Mouse (Mus musculus): ENCODE data around the gene Sv2a. TPM values are rescaled to one million over a fixed set of nuclear protein-coding genes. Genes with fewer than 3 reads are reported as not detected.
"Not testable (repeated sequence)": the region's sequence is repeated elsewhere in the genome, so short reads cannot be mapped to it uniquely, and the experiment has no call there.

The Sv2a gene
- polyA plus RNA-seq, 1 experiment from 2014 or later: 44.4 TPM

- Histone ChIP-seq H3K9me3 (no peaks in the 10 kb centered on the region), H3K36me3 (no peaks in the 10 kb centered on the region), H3K9ac (peak within 1 kb of the TSS; percentile 64), H3K4me1 (peaks cover 16% of the 10 kb centered on the region), H3K4me3 (peak within 1 kb of the TSS; percentile 34), H3K27ac (no peak within 1 kb of the TSS), H3K27me3 (replicated peaks) (no peaks in the 10 kb centered on the region), H3K4me2 (replicated peaks) (peak within 1 kb of the TSS; percentile 75)
- WGBS: 3% methylated on average over 16 of the region's 16 CpGs
- no peak for ATAC-seq (ENCODE audit: low FRiP score, low read depth)
Measured at GRCm38 (mm10) chr3:96161869-96162840, 18.8 kb upstream of the Sv2a start, which contains the start of gene Mtmr11. Gene Mtmr11, plus strand, starts transcription at chr3:96162004.

- no peak overlapping the region for H3K27ac ChIP-seq
- no peaks in the 10 kb centered on the region for H3K9me3 ChIP-seq
- H3K4me3 ChIP-seq: no peak overlapping the region
- no peak for ATAC-seq (ENCODE audit: low FRiP score, low read depth)
- peaks cover 16% of the 10 kb centered on the region for H3K4me1 ChIP-seq
- no peaks in the 10 kb centered on the region for H3K36me3 ChIP-seq
- WGBS: 88% methylated on average over 6 of the region's 6 CpGs
- peak overlapping the region; percentile 75; the same call in 1 of the 2 replicates for H3K4me2 ChIP-seq (replicated peaks)
- no peak overlapping the region for H3K9ac ChIP-seq
- no peaks in the 10 kb centered on the region for H3K27me3 ChIP-seq (replicated peaks)
Measured at GRCm38 (mm10) chr3:96163040-96163439, 17.9 kb upstream of the Sv2a start.

GRCm38 (mm10) chr3:96168466-96169158 is 12.3 kb upstream of the Sv2a start:
- H3K9ac ChIP-seq: no peak overlapping the region
- H3K4me1 ChIP-seq: peaks cover 17% of the 10 kb centered on the region
- no peaks in the 10 kb centered on the region for H3K27me3 ChIP-seq (replicated peaks)
- 75% methylated on average over 12 of the region's 12 CpGs for WGBS
- no peak for ATAC-seq (ENCODE audit: low FRiP score, low read depth)
- H3K4me3 ChIP-seq: no peak overlapping the region
- peaks cover 5% of the 10 kb centered on the region; the same call in 1 of the 2 replicates for H3K36me3 ChIP-seq
- no peaks in the 10 kb centered on the region for H3K9me3 ChIP-seq
- no peak overlapping the region for H3K27ac ChIP-seq
- no peak overlapping the region for H3K4me2 ChIP-seq (replicated peaks)

- 0 out of 2 replicates have a peak overlapping the region, but pooled peaks have one; percentile 12 for H3K4me2 ChIP-seq (replicated peaks)
- H3K27ac ChIP-seq: no peak overlapping the region
- no peak overlapping the region for H3K9ac ChIP-seq
- H3K9me3 ChIP-seq: no peaks in the 10 kb centered on the region
- H3K4me3 ChIP-seq: no peak overlapping the region
- 91% methylated on average over 4 of the region's 4 CpGs for WGBS
- no peak for ATAC-seq (ENCODE audit: low FRiP score, low read depth)
- H3K36me3 ChIP-seq: peaks cover 19% of the 10 kb centered on the region
- H3K4me1 ChIP-seq: peaks cover 26% of the 10 kb centered on the region
- no peaks in the 10 kb centered on the region for H3K27me3 ChIP-seq (replicated peaks)
Measured at GRCm38 (mm10) chr3:96170276-96170675, 10.7 kb upstream of the Sv2a start.

- H3K9me3 ChIP-seq: no peaks in the 10 kb centered on the region
- H3K36me3 ChIP-seq: peaks cover 25% of the 10 kb centered on the region
- H3K4me3 ChIP-seq: no peak overlapping the region; the same call in 1 of the 2 replicates
- WGBS: 78% methylated on average over 10 of the region's 10 CpGs
- H3K4me1 ChIP-seq: peaks cover 26% of the 10 kb centered on the region
- no peak overlapping the region for H3K27ac ChIP-seq
- ATAC-seq (ENCODE audit: low FRiP score, low read depth): no peak
- H3K4me2 ChIP-seq (replicated peaks): peak overlapping the region; percentile 95
- no peaks in the 10 kb centered on the region for H3K27me3 ChIP-seq (replicated peaks)
- 0 out of 2 replicates have a peak overlapping the region, but pooled peaks have one; percentile 5 for H3K9ac ChIP-seq
Measured at GRCm38 (mm10) chr3:96170976-96171545, 9.9 kb upstream of the Sv2a start.

GRCm38 (mm10) chr3:96171583-96172196 is 9.3 kb upstream of the Sv2a start:
- H3K4me3 ChIP-seq: peak overlapping the region; percentile 88
- peaks cover 26% of the 10 kb centered on the region for H3K4me1 ChIP-seq
- WGBS: 24% methylated on average over 18 of the region's 18 CpGs
- ATAC-seq (ENCODE audit: low FRiP score, low read depth): peak; percentile 38
- peaks cover 31% of the 10 kb centered on the region for H3K36me3 ChIP-seq
- H3K27me3 ChIP-seq (replicated peaks): no peaks in the 10 kb centered on the region
- H3K4me2 ChIP-seq (replicated peaks): peak overlapping the region; percentile 95
- peak overlapping the region; percentile 92 for H3K27ac ChIP-seq
- H3K9me3 ChIP-seq: no peaks in the 10 kb centered on the region
- H3K9ac ChIP-seq: peak overlapping the region; percentile 90

- Histone ChIP-seq H3K36me3 (peaks cover 36% of the 10 kb centered on the region), H3K27me3 (replicated peaks) (no peaks in the 10 kb centered on the region), H3K4me3 (peak within 1 kb of the TSS; percentile 88), H3K4me1 (peaks cover 26% of the 10 kb centered on the region), H3K27ac (peak within 1 kb of the TSS; percentile 92), H3K4me2 (replicated peaks) (peak within 1 kb of the TSS; percentile 95), H3K9me3 (no peaks in the 10 kb centered on the region), H3K9ac (peak within 1 kb of the TSS; percentile 90)
- ATAC-seq (ENCODE audit: low FRiP score, low read depth): peak; percentile 92
- 1% methylated on average over 58 of the region's 58 CpGs for WGBS
Measured at GRCm38 (mm10) chr3:96172197-96173178, 8.5 kb upstream of the Sv2a start, which contains the start of gene Sf3b4. Gene Sf3b4, plus strand, starts transcription at chr3:96172332.

GRCm38 (mm10) chr3:96173185-96173584 is 7.8 kb upstream of the Sv2a start:
- ATAC-seq (ENCODE audit: low FRiP score, low read depth): no peak
- Histone ChIP-seq H3K27me3 (replicated peaks) (no peaks in the 10 kb centered on the region), H3K36me3 (peaks cover 43% of the 10 kb centered on the region), H3K4me2 (replicated peaks) (peak overlapping the region; percentile 95), H3K4me3 (peak overlapping the region; percentile 88), H3K4me1 (peaks cover 26% of the 10 kb centered on the region), H3K9me3 (no peaks in the 10 kb centered on the region), H3K9ac (peak overlapping the region; percentile 90), H3K27ac (no peak overlapping the region)
- 39% methylated on average over 7 of the region's 7 CpGs for WGBS

GRCm38 (mm10) chr3:96174042-96174441 is 6.9 kb upstream of the Sv2a start:
- peak overlapping the region; percentile 95 for H3K4me2 ChIP-seq (replicated peaks)
- 91% methylated on average over 4 of the region's 4 CpGs for WGBS
- 0 out of 2 replicates have a peak overlapping the region, but pooled peaks have one; percentile 1 for H3K4me3 ChIP-seq
- H3K4me1 ChIP-seq: peaks cover 26% of the 10 kb centered on the region
- not testable (repeated sequence) for H3K27ac ChIP-seq; H3K9ac ChIP-seq; H3K27me3 ChIP-seq (replicated peaks); H3K9me3 ChIP-seq; ATAC-seq (ENCODE audit: low FRiP score, low read depth)
- peaks cover 49% of the 10 kb centered on the region for H3K36me3 ChIP-seq

GRCm38 (mm10) chr3:96175251-96175650 is 5.7 kb upstream of the Sv2a start:
- H3K27ac ChIP-seq: no peak overlapping the region
- no peaks in the 10 kb centered on the region for H3K27me3 ChIP-seq (replicated peaks)
- H3K4me1 ChIP-seq: peaks cover 26% of the 10 kb centered on the region
- H3K36me3 ChIP-seq: peaks cover 44% of the 10 kb centered on the region
- WGBS: 96% methylated on average over 6 of the region's 6 CpGs
- no peak for ATAC-seq (ENCODE audit: low FRiP score, low read depth)
- H3K4me2 ChIP-seq (replicated peaks): no peak overlapping the region
- H3K9ac ChIP-seq: no peak overlapping the region
- no peaks in the 10 kb centered on the region for H3K9me3 ChIP-seq
- H3K4me3 ChIP-seq: no peak overlapping the region

GRCm38 (mm10) chr3:96178427-96178826 is 2.5 kb upstream of the Sv2a start:
- H3K9me3 ChIP-seq: no peaks in the 10 kb centered on the region
- H3K36me3 ChIP-seq: peaks cover 44% of the 10 kb centered on the region
- H3K4me1 ChIP-seq: peaks cover 32% of the 10 kb centered on the region
- no peak for ATAC-seq (ENCODE audit: low FRiP score, low read depth)
- H3K27ac ChIP-seq: no peak overlapping the region
- no peak overlapping the region for H3K9ac ChIP-seq
- 89% methylated on average over 4 of the region's 4 CpGs for WGBS
- no peaks in the 10 kb centered on the region for H3K27me3 ChIP-seq (replicated peaks)
- H3K4me2 ChIP-seq (replicated peaks): no peak overlapping the region
- H3K4me3 ChIP-seq: no peak overlapping the region

Measured in neural tube, embryonic 12.5 days (tissue).